Mouse (Mus musculus) neural tube, embryonic 10.5 days (tissue): ENCODE measurements around the gene Slc43a1.
"Not testable (repeated sequence)": the region's sequence is repeated elsewhere in the genome, so short reads cannot be mapped to it uniquely, and the experiment has no call there.

Source experiments
- DNase-seq: peaks from one replicate; pipeline ENCODE4 v3.0.0-alpha.2; 2017; ENCODE audit warnings: low spot score; ENCODE audit errors: extremely low spot score

Slc43a1 gene

GRCm38 (mm10) chr2:84838593-84838949, at the start of gene Slc43a1:
Slc43a1 (plus strand) TSS chr2:84838850.
- DNase-seq: no peak

DNA sequence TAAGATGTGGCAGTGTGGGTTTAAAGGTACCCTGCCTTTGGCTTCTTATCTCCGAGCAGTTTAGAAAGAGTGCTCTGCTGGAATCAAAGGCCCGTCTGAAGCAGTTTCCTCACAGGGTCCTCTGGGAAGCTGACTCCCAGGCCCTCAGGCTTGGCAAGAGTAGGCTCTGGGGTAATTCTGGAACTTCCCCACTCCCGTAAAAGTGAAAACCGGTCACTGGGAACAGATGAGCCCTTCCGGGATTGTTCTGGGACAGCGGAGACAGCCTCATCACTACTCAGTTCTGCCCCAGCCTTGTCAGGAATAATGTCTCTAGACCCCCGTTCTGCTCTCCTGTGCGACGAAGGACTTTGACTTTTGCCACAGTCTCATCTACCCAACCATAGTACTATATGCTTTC, 48.2 kb upstream of the Slc43a1 start:
- DNase-seq: no peak

GRCm38 (mm10) chr2:84792516-84792915, 46.1 kb upstream of the Slc43a1 start:
- DNase-seq: no peak

DNA sequence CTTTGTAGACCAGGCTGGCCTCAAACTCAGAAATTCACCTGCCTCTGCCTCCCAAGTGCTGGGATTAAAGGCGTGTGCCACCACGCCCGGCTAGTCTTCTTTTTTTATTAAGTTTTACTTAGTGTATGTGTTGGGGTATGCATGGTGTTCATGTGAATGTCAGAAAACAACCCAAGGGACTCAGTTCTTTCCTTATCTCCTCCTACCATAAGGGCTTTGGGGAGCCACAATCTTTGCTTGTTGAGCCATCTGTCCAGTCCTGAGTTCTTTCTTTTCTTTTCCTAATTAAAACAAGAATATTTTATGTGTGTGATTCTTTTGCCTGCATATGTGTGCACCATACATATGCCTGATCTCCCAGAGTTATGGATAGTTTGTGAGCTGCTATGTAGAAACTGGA, 45.5 kb upstream of the Slc43a1 start:
- no peak for DNase-seq

- DNase-seq: no peak
Measured at GRCm38 (mm10) chr2:84793871-84794270, 44.8 kb upstream of the Slc43a1 start.

DNA sequence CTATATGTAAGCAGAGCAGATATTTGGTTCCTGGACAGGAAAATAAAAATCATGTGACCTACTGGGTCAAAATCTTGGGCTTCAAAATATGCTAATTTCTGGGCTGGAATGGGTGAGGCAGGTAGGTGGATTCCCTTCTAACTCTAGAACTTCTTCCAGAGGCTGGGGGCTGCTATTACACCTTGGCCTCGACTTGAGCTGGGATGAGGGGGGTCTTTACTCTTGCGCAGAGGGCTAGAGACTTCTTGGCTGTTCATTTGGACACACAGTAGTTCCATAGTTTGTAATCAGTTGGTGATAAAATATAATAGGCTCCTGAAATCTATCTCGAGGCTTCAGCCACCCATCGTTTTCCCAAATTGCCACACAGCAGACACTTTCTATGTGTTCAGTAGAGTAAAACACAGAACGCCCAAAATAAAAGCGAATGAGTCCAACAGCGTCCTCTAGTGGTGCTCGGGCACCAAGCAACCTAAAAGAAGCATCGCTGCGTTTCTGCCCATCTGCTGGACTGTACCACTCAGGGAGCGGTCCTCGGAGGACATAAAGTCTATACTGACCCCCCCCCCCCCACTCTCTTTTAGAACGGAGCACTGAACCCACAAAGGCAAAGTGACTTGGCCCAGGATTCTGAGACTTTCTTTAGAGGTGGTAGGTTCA, 40.7 kb upstream of the Slc43a1 start:
- peak; percentile 87 for DNase-seq

GRCm38 (mm10) chr2:84798493-84798921, 40.1 kb upstream of the Slc43a1 start, which contains the start of gene Ube2l6:
Ube2l6 (plus strand) TSS chr2:84798828.
- DNase-seq: peak; percentile 72

DNA sequence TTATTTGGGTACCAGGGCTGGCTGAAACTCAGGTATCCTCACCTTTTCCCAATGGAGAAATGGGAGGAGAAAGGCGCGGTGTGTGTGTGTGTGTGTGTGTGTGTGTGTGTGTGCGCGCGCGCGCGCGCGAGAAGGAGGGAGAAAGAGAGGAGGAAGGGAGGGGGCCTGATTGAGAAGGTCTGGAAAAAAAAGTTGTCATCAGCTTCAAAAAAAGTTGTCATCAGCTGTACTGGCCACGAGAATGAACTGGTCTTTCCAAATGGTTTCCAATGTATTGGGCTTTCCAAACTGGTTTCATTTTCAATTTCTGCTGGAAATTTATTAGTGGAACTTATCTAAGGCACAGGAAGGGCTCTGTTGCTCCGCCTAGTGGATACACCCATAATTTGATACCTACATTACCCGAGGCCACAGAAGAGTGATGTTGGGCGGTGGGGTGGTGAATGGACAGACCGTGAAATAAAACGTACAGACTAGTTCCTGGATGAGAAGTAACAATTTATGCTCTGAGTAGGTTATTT, 39.5 kb upstream of the Slc43a1 start:
- peak; percentile 64 for DNase-seq

DNA sequence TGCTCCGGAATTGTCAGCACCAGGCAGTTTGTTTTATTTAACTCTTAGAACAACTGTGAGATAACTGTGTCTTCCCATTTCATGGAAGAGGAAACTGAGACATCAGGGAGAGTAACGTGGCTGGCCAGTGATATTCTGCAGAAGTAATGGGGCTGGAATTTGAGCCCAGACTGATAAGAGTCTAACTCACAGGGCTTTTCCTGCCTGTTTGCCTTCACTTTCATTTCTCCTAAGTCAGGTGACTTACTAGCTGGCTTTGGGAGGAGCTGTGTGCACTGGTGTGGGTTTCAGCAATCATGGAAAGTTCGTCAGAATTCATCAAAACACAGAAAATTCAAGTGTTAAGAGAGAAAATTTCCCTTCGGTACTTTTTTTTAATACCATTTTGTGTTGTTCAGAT, 38.3 kb upstream of the Slc43a1 start:
- no peak for DNase-seq

GRCm38 (mm10) chr2:84801223-84801622, 37.4 kb upstream of the Slc43a1 start:
- not testable (repeated sequence) for DNase-seq

DNA sequence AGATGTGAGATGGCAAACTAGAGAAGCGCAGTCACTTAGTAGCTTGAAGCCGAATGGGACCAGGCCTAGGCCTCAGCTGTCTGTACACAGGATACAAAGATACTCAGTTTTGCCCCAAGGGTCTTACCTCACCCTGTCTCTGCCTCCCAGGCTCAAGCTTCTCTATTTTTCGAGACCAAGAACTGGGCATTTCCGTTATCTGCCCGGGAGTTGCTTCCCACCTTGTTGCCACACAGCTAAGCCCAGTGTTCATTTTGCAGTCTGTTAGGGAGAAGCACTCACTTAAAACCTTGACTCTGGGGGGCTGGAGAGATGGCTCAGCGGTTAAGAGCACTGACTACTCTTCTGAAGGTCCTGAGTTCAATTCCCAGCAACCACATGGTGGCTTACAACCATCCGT, 34.7 kb upstream of the Slc43a1 start:
- no peak for DNase-seq

DNA sequence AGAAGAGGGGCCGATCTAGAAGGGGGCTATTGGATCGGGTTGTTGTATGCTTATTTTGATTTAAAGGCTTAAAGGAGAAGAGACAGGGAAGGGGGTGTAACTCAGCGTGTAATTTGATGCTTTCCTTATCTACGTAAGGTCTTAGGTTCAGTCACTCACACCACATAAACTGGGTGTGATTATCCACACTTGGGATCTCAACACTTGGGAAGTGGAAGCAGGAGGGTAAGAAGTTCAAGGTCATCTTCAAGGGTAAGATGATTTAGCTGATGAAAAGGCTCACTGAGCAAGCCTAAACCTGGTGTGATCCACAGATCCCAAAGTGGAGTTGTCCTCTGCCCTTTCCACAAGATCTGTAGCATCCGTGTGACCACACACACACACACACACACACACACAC, 32.1 kb upstream of the Slc43a1 start:
- DNase-seq: no peak

DNA sequence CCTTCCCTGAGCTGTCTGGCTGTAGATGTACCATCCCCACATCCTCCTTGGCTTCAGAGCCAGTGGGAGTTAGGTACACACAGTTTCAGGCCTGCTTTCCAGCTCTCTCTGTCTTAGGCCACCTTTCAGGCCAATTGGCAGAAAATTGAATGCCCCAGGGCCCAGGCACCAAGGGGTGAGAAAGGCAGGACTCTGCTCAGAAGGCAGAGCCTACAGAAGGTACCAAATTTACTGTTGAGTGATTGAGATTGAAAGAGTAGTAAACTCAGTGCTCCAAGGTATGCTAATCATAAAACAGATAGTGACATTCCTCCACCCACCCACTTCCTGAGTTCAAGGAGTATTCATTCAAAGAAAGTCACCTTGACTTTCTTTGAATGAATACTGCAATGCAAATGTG, 29.3 kb upstream of the Slc43a1 start:
- DNase-seq: no peak

- DNase-seq: no peak
Measured at GRCm38 (mm10) chr2:84810526-84810885, 28.1 kb upstream of the Slc43a1 start.

DNA sequence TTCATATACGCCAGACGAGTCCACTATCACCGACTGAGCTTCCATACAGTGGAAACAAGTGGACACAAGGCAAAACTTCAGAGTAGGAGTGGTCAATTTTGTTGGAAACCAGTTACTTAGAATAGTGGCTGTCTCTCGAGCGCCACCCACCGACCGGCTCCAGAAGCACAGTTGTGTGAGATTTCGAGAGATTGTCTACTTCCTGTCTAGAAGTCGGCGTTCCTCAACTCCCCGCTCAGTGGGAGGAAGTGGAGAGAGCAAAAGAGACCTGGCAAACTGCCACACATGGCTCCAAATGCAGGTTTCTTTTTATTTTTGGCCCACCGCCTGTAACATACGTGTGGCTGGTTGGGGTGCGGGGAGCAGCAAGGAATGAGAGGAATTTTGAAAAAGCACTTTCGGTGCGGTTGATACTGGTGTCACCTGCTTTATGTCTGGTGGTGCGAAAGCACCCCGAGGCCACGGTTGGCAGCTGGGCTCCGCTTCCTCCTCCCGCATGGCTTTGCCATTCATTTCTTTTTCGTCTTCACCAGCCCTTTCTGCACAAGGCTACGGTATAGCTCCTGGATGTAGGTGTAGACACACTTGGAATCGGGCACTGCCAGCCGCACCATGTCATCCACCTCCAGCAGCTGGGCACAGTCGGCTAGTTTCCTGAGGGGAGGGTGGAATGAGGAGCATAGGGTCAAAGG, 27.6 kb upstream of the Slc43a1 start:
- DNase-seq: peak; percentile 86

GRCm38 (mm10) chr2:84811880-84812279, 26.8 kb upstream of the Slc43a1 start:
- DNase-seq: no peak

GRCm38 (mm10) chr2:84812676-84813075, 26.0 kb upstream of the Slc43a1 start:
- DNase-seq: no peak

DNA sequence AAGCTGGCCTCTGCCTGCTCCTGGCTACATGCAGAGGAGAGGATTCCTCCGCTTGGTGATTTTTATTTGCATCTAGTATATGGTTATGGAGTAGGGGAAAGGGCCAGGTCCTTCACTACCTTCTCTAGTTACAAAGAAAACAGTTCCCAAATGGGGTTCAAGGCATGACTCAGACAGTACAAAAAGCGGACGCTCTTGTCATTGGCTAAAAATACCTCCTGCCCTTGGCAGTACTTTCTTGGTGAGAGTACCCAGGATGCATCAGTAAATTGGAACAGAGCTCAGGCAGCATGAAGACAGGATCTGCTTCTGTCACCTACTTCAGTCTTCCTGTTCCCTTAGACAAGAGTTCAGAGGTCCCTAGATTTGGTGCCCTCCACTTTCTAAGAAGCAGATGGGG, 18.8 kb upstream of the Slc43a1 start:
- DNase-seq: no peak

- no peak for DNase-seq
Measured at GRCm38 (mm10) chr2:84822552-84822951, 16.1 kb upstream of the Slc43a1 start, which contains the start of gene Smtnl1. Smtnl1 (minus strand) TSS chr2:84822652.

- no peak for DNase-seq
Measured at GRCm38 (mm10) chr2:84823237-84823636, 15.4 kb upstream of the Slc43a1 start.

DNA sequence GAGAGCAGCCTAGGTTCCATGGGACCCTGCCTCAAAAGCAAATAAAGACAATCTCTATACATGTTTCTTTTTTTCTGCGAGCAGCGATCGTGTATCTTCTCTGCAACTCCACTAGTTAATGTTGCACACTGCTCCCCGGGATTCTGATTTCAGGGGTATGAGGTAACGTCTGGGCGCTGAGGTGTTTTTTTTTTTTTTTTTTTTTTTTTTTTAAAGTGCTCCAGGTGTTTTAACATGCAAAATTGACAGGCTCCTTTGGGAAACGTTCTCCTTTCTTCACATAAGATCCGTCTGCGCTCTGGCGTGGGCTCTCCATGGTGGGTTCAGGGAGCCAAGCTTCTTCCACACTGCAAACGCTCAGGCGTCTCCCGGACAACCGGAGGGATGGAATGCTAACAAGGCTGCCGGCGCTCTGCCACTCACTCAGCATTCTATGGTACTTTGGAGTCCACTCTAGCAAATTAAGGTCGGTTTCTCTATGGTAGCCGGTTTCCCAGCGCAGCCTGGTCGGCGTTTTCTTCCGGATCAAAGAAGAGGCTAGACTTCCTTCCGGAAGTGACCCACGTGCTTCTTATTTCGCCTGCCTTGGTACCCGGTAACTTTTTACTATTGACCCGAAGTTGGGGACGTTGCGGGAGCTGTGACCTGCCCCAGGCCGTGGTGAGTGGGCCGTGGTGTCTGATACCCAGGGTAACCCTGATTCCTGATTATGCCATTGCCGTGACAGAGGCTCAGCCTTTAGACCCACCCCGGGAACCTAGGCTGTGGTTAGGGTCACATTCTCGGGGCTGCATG, 12.0 kb upstream of the Slc43a1 start, which contains the start of gene Timm10:
TSS of gene Timm10 (plus strand) at position 510 of the 795 bp plus-strand sequence.
- peak; percentile 89 for DNase-seq
